In the genomic region with DNA sequence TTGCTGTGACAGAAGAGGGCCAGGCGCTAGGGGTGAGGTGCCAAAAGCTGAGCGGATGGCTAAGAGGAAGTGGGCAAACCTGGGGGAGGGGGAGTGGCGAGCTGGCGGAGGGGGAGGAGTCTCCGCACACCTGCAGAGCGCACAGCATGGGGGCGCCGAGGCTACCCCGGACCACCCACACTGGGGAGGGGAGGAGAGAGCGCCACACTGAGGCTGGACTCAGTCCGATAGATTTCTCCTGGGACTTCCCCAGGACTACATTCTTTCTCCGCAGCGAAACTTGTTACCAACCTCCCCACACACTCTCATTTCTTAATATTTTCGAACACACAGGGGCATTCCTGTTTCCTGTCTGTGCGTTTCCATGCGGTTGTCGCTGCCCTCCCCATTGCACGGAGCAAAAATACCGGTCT, we compare ENCODE assay signal across 9 mouse cellular contexts. TPM values are rescaled to one million over a fixed set of nuclear protein-coding genes. Genes with fewer than 3 reads are reported as not detected.
DNase-seq lines count a peak whose midpoint lies in the region; ATAC-seq and TF ChIP-seq lines count a peak whose summit lies in the region.
"Had no signal": no experiment of that assay in that cellular context is flagged by ENCODE, and none has a peak within 500 bp of the region (broad histone marks: within the 10 kb centered on the region; RNA-seq: fewer than 3 reads in every experiment).

No protein-coding gene starts in this region.

- TF ChIP-seq POLR2A in MEL (IDR thresholded peaks at IDR 0.05; ENCODE audit: control insufficient read depth in 1 of 2, insufficient read depth in 1 of 2, low read depth in 1 of 2, low read length in 2 of 2, poor library complexity in 1 of 2): no peak

- peak; percentile 66 to 77 for DNase-seq in CD8-positive naive resting alpha-beta T cell, adult 2 months (ENCODE audit: low read depth in 2 of 2, low spot score in 2 of 2)
- peak; percentile 75 for DNase-seq in MEL (ENCODE audit: low read depth, low spot score)
- DNase-seq in liver, embryonic 11.5 days (ENCODE audit: low spot score): no peak
- DNase-seq in spleen, adult 18-20 months: peak; percentile 78 to 81
- DNase-seq in cerebellum, adult 18-20 months: no peak
- no peak for DNase-seq in gastrocnemius, postnatal 14 days
- DNase-seq in right cerebral cortex, postnatal 10 days (ENCODE audit: low spot score in 2 of 2): no peak

- no peaks in the 10 kb centered on the region for H3K9me3 ChIP-seq in MEL (replicated peaks; ENCODE audit: insufficient read depth, low read length)
- no peaks in the 10 kb centered on the region for H3K9me3 ChIP-seq in liver, embryonic 11.5 days (ENCODE audit: control insufficient read depth, low read length)

- H3K36me3 ChIP-seq in MEL (ENCODE audit: control insufficient read depth in 1 of 2, insufficient read depth in 2 of 2, low read length in 2 of 2): peaks cover 0 to 2% of the 10 kb centered on the region in 2 experiments; a peak in 2 of 4 replicates
- no peaks in the 10 kb centered on the region for H3K36me3 ChIP-seq in liver, embryonic 11.5 days (ENCODE audit: control insufficient read depth, insufficient read depth, low read length)

- intact Hi-C loops in gastrocnemius, postnatal 14 days (cut with DNase I; ENCODE audit: low total_unique reads): no loop called here

- H3K4me1 ChIP-seq in MEL (ENCODE audit: control insufficient read depth in 1 of 2, insufficient read depth in 2 of 2, low read length in 2 of 2): peaks cover 3 to 21% of the 10 kb centered on the region in 2 experiments
- peaks cover 18% of the 10 kb centered on the region for H3K4me1 ChIP-seq in liver, embryonic 11.5 days (replicated peaks; ENCODE audit: control insufficient read depth, insufficient read depth, low read length)

- H3K27me3 ChIP-seq in MEL (ENCODE audit: control insufficient read depth in 1 of 2, insufficient read depth in 2 of 2, low read length in 2 of 2): no peaks in the 10 kb centered on the region
- H3K27me3 ChIP-seq in liver, embryonic 11.5 days (replicated peaks; ENCODE audit: control insufficient read depth, insufficient read depth, low read length): peaks cover 15% of the 10 kb centered on the region; the same call in 1 of the 2 replicates

- peak overlapping the region; percentile 54 for H3K4me2 ChIP-seq in liver, embryonic 11.5 days

- no peak for TF ChIP-seq RAD21 in MEL (IDR thresholded peaks at IDR 0.05; ENCODE audit: low read depth, low read length)

- no peaks in the 10 kb centered on the region for H3K79me2 ChIP-seq in MEL (ENCODE audit: control insufficient read depth, insufficient read depth, low read length, poor library complexity)

- WGBS in liver, embryonic 11.5 days: 12% methylated on average over 19 of the region's 19 CpGs

- peak overlapping the region; percentile 30 for H3K27ac ChIP-seq in MEL (ENCODE audit: control insufficient read depth, low read depth, low read length)
- H3K27ac ChIP-seq in liver, embryonic 11.5 days (ENCODE audit: low read depth, low read length): no peak overlapping the region

- H3K4me3 ChIP-seq in MEL (ENCODE audit: control insufficient read depth in 1 of 2, insufficient read depth in 1 of 2, low read depth in 2 of 2, low read length in 2 of 2): peak overlapping the region; percentile 55 to 59
- peak overlapping the region; percentile 21; the same call in 1 of the 2 replicates for H3K4me3 ChIP-seq in liver, embryonic 11.5 days (ENCODE audit: low read depth, low read length)

- peak overlapping the region; percentile 55 for H3K9ac ChIP-seq in MEL (ENCODE audit: control insufficient read depth, low read depth, low read length, poor library complexity, severe bottlenecking)
- no peak overlapping the region for H3K9ac ChIP-seq in liver, embryonic 11.5 days (ENCODE audit: low read depth, low read length)

- no peak for TF ChIP-seq EP300 in MEL (IDR thresholded peaks at IDR 0.05; ENCODE audit: low read depth in 1 of 2, low read length in 2 of 2)

- no peak; a peak in 2 of 6 replicates for TF ChIP-seq CTCF in MEL (IDR thresholded peaks at IDR 0.05 in 2 of 3, conservative IDR thresholded peaks at IDR 0.05 in 1 of 3; ENCODE audit: control insufficient read depth in 1 of 3, insufficient read depth in 1 of 3, low read depth in 2 of 3, low read length in 3 of 3, poor library complexity in 1 of 3, severe bottlenecking in 1 of 3)

- ATAC-seq in liver, embryonic 11.5 days (replicated peaks; ENCODE audit: low FRiP score): no peak

TF ChIP-seq in MEL, 35 proteins besides CTCF, POLR2A, EP300 and RAD21:
- TF ChIP-seq MXI1 (IDR thresholded peaks at IDR 0.05; ENCODE audit: low read depth, low read length): no peak; the same call in 1 of the 2 replicates
- TF ChIP-seq POLR2AphosphoS2 (IDR thresholded peaks at IDR 0.05; ENCODE audit: low read length): no peak
- no peak for TF ChIP-seq TCF12 (IDR thresholded peaks at IDR 0.05; ENCODE audit: low read depth, low read length)
- TF ChIP-seq ZC3H11A (IDR thresholded peaks at IDR 0.05; ENCODE audit: low read depth, low read length): no peak
- TF ChIP-seq MAFK (IDR thresholded peaks at IDR 0.05; ENCODE audit: borderline replicate concordance, low read depth, low read length): no peak

RNA-seq across cellular contexts. Expression of a gene that starts 33.0 kb away (rescaled TPM):
- total RNA-seq in MEL (2012; rRNA removed): 27.5 and 29.3 TPM in 2 replicates
- 100 to 1,000 TPM; 114 to 166 TPM for polyA plus RNA-seq in MEL (2012; ENCODE audit: insufficient read depth in 1 of 2, insufficient read length in 2 of 2, low read depth in 1 of 2, low replicate concordance in 2 of 2, missing spikeins in 1 of 2)
- polyA plus RNA-seq in liver, embryonic 11.5 days (2014; fragmentation: Nextera tagmentation; extraction: Ambion mirVana): 53.8 and 54.2 TPM in 2 replicates
- total RNA-seq in gastrocnemius, postnatal 14 days (2021): 10 to 100 TPM; 24.3 to 26.6 TPM

RNA-seq across cellular contexts. Expression of a gene that starts 51.8 kb away (rescaled TPM):
- 4.8 and 5.4 TPM in 2 replicates for total RNA-seq in MEL (2012; rRNA removed)
- 10 to 100 TPM in 1 of 2 experiments, not detected in 1; 53.0 TPM for polyA plus RNA-seq in MEL (2012; ENCODE audit: insufficient read depth in 1 of 2, insufficient read length in 2 of 2, low read depth in 1 of 2, low replicate concordance in 2 of 2, missing spikeins in 1 of 2)
- polyA plus RNA-seq in liver, embryonic 11.5 days (2014; fragmentation: Nextera tagmentation; extraction: Ambion mirVana): 3.3 TPM in 1 of 2 replicates, not detected in the other
- total RNA-seq in gastrocnemius, postnatal 14 days (2021): not detected
- total RNA-seq: heart, adult 18-20 months; megakaryocyte-erythroid progenitor cell, adult 5-6 weeks had no signal

Comparison
In these comparisons a context has a peak if more than half of its experiments do, and no peak if none do; other contexts are left out.
1. DNase-seq: peak in CD8-positive naive resting alpha-beta T cell, adult 2 months (2 of 2), MEL (single experiment) and spleen, adult 18-20 months (2 of 2); none in liver, embryonic 11.5 days (single experiment), cerebellum, adult 18-20 months (0 of 2), gastrocnemius, postnatal 14 days (single experiment) and right cerebral cortex, postnatal 10 days (0 of 2).